Mouse (Mus musculus) liver, embryonic 15.5 days (tissue): Measurements from ENCODE around the gene Bcl6. TPM values are rescaled to one million over a fixed set of nuclear protein-coding genes. Genes with fewer than 3 reads are reported as not detected.
A peak's percentile ranks its signal among the peaks of the same experiment; 100 is the strongest.

Experiments used
- ATAC-seq: fragments of 200-750 bp; cut with Nextera tagmentation; 2 replicates; pipeline ENCODE4 v1.8.0; 2017; ENCODE audit warnings: moderate number of reproducible peaks, mild to moderate bottlenecking, moderate library complexity; ENCODE audit not compliant: insufficient read depth
- H3K27ac ChIP-seq: fragments of 300-500 bp; sonication (generic); replicated peaks from 2 replicates; pipeline ENCODE4 v1.5.1; 2015; ENCODE audit warnings: mild to moderate bottlenecking, inconsistent platforms
- H3K27me3 ChIP-seq: fragments of 300-500 bp; sonication (generic); 2 replicates; pipeline ENCODE4 v1.6.1; 2015; ENCODE audit warnings: mild to moderate bottlenecking, inconsistent platforms
- H3K36me3 ChIP-seq: fragments of 300-500 bp; sonication (generic); replicated peaks from 2 replicates; pipeline ENCODE4 v1.6.1; 2015; ENCODE audit warnings: moderate library complexity, mild to moderate bottlenecking, inconsistent platforms
- H3K4me1 ChIP-seq: fragments of 300-500 bp; sonication (generic); replicated peaks from 2 replicates; pipeline ENCODE4 v1.6.1; 2015; ENCODE audit warnings: inconsistent platforms
- H3K4me2 ChIP-seq: fragments of 300-500 bp; sonication (generic); 2 replicates; pipeline ENCODE4 v1.6.1; 2015; ENCODE audit warnings: moderate library complexity, mild to moderate bottlenecking, inconsistent platforms
- H3K4me3 ChIP-seq: fragments of 300-500 bp; sonication (generic); replicated peaks from 2 replicates; pipeline ENCODE4 v1.5.1; 2015; ENCODE audit warnings: mild to moderate bottlenecking, inconsistent platforms
- H3K9ac ChIP-seq: fragments of 300-500 bp; sonication (generic); 2 replicates; pipeline ENCODE4 v1.6.1; 2015; ENCODE audit warnings: moderate library complexity, mild to moderate bottlenecking, inconsistent platforms
- H3K9me3 ChIP-seq: fragments of 300-500 bp; sonication (generic); replicated peaks from 2 replicates; pipeline ENCODE4 v1.6.1; 2016; ENCODE audit warnings: inconsistent platforms
- WGBS: fragments of 180-500 bp; shearing (Covaris S2); methylation state at CpG from one replicate; pipeline ENCODE4 v1.1.7; 2015; ENCODE audit warnings: mixed read lengths; ENCODE audit not compliant: insufficient replicate concordance; 5-methylcytosine and 5-hydroxymethylcytosine counted together
- polyA plus RNA-seq: library from polyadenylated mRNA; unstranded; fragments of >200 nt; fragmentation: Nextera tagmentation; extraction: Ambion mirVana; gene quantifications from 2 replicates; pipeline ENCODE4 v1.2.1, GENCODE M21; 2015

Gene Bcl6
- polyA plus RNA-seq, 1 experiment from 2014 or later, result 0.25 TPM

DNA sequence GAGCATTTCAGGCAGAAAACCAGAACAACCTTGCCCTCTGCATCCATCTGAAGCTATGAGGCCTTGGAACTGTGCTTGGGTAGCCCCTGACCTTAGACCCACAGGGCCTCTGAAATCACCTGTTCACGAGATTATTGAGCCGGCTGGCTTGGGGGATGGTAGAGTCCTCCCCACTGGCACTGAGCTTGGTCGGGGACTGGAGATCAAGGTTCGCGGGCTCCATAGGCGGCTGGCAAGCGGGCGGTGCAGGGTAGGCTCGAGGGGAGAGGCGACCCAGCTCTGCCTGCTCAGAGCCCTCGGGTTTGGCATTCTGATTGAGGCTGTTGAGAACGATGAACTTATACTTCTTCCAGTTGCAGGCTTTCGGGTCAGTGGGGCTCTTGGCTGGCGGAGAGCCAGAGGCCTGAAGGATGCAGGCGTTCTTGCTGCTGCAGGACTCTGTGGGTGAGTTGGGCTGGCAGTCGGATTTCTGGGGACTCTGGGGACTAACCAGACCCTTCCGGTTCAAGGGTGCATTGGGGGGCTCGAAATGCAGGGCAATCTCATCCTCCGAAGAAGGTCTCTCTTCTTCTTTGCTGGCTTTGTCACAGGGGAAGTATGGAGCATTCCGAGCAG is 16.4 kb downstream of the Bcl6 start:
- 68% methylated on average over 20 of the region's 20 CpGs for WGBS
- H3K27ac ChIP-seq, result no peak overlapping the region
- H3K36me3 ChIP-seq, result 0 out of 2 replicates have a peak, but pooled peaks cover 9% of the 10 kb centered on the region
- ATAC-seq, result peak; percentile 40; the same call in 1 of the 2 replicates
- H3K4me1 ChIP-seq, result no peaks in the 10 kb centered on the region
- no peak overlapping the region for H3K9ac ChIP-seq
- H3K9me3 ChIP-seq, result no peaks in the 10 kb centered on the region
- H3K27me3 ChIP-seq, result peaks cover under 1% of the 10 kb centered on the region; the same call in 1 of the 2 replicates
- no peak overlapping the region for H3K4me3 ChIP-seq
- peak overlapping the region; percentile 35 for H3K4me2 ChIP-seq

DNA sequence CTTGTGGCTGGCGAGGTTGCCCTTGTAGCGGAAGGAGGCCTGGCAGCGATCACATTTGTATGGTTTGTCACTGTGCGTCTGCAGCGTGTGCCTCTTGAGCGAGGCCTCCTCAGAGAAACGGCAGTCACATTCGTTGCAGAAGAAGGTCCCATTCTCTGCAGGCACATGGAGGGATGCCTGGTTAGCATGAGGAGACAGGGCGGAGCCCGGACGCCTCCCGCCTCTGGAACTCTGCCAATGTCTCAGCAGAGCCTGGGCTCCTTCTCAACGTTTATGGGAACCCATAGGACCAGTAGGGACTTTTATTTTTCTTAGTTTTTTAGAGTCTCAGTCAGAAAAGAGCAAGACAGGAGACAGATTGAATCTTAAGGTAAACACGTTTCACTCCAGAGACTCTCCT is 18.7 kb downstream of the Bcl6 start:
- WGBS, result 65% methylated on average over 14 of the region's 14 CpGs
- Histone ChIP-seq H3K4me2 (no peak overlapping the region), H3K4me1 (no peaks in the 10 kb centered on the region), H3K36me3 (0 out of 2 replicates have a peak, but pooled peaks cover 9% of the 10 kb centered on the region), H3K9me3 (no peaks in the 10 kb centered on the region), H3K27me3 (no peaks in the 10 kb centered on the region), H3K27ac (no peak overlapping the region), H3K9ac (no peak overlapping the region), H3K4me3 (no peak overlapping the region)
- ATAC-seq, result no peak

DNA sequence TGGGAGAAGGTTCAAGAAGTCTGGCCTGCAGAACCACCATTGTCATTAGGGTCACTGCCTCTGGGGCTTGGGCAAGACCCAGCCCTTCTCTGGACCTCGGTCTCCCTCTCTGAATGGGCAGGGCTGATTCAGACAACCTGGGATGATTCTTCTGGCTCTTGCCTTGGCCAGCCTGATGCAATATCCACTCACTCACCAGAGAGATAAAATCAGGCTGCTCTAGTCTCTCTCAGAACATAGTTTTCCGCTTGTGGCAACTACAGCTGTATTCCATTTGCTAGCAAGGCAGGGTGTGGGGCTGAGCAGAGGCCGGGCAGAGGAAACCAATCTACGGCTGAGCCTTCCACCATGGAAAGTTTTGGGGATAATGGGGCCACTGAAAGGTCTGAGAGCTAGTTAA is 19.8 kb downstream of the Bcl6 start:
- 0 out of 2 replicates have a peak, but pooled peaks cover 9% of the 10 kb centered on the region for H3K36me3 ChIP-seq
- no peak for ATAC-seq
- no peak overlapping the region for H3K9ac ChIP-seq
- no peak overlapping the region for H3K4me2 ChIP-seq
- no peak overlapping the region for H3K4me3 ChIP-seq
- WGBS, result 66% methylated on average over 4 of the region's 4 CpGs
- H3K27me3 ChIP-seq, result no peaks in the 10 kb centered on the region
- H3K9me3 ChIP-seq, result no peaks in the 10 kb centered on the region
- no peak overlapping the region for H3K27ac ChIP-seq
- no peaks in the 10 kb centered on the region for H3K4me1 ChIP-seq

DNA sequence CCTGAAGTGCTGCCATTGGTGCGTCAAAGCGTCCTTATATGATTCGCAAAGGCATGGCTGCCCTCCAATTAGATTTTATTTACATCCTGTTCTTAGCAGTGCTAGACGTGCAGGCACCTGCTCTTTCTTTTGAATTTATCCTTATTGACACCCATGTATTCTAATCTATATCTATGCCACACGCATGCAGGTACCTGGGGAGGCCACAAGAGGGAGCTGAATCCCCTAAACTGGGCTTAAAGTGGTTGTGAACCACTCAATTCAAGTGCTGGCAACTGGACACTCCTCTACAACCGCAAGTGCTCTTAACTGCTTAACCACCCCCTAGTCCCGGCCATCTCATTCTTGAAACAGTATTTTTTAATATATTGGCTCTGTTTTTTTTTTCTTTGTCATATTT is 21.4 kb downstream of the Bcl6 start:
- H3K4me2 ChIP-seq, result no peak overlapping the region
- ATAC-seq, result no peak
- 0 out of 2 replicates have a peak, but pooled peaks cover 9% of the 10 kb centered on the region for H3K36me3 ChIP-seq
- H3K4me3 ChIP-seq, result no peak overlapping the region
- no peak overlapping the region for H3K27ac ChIP-seq
- H3K4me1 ChIP-seq, result no peaks in the 10 kb centered on the region
- no peaks in the 10 kb centered on the region for H3K27me3 ChIP-seq
- H3K9me3 ChIP-seq, result no peaks in the 10 kb centered on the region
- WGBS, result 64% methylated on average over 7 of the region's 7 CpGs
- no peak overlapping the region for H3K9ac ChIP-seq

DNA sequence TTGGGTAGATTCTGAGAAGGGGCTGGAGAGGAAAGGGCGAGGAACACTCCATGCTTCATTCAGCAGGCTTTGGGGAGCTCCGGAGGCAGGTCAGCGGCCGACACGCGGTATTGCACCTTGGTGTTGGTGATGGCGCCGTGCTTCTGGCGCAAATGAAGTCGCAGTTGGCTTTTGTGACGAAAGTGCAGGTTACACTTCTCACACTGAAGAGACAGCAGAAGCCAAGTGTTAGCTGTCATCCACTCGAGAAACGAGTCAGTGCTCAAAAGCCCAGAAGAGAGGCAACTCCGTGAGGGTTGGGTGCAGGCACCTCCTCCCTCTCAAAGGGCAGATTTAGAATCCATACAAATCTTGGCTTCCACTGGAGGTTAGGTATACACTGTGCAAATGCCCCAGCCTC is 22.6 kb downstream of the Bcl6 start:
- Histone ChIP-seq H3K27ac (no peak overlapping the region), H3K36me3 (0 out of 2 replicates have a peak, but pooled peaks cover 9% of the 10 kb centered on the region), H3K9ac (no peak overlapping the region), H3K27me3 (no peaks in the 10 kb centered on the region), H3K4me3 (no peak overlapping the region), H3K9me3 (no peaks in the 10 kb centered on the region), H3K4me2 (no peak overlapping the region), H3K4me1 (no peaks in the 10 kb centered on the region)
- ATAC-seq, result no peak
- 76% methylated on average over 14 of the region's 14 CpGs for WGBS

DNA sequence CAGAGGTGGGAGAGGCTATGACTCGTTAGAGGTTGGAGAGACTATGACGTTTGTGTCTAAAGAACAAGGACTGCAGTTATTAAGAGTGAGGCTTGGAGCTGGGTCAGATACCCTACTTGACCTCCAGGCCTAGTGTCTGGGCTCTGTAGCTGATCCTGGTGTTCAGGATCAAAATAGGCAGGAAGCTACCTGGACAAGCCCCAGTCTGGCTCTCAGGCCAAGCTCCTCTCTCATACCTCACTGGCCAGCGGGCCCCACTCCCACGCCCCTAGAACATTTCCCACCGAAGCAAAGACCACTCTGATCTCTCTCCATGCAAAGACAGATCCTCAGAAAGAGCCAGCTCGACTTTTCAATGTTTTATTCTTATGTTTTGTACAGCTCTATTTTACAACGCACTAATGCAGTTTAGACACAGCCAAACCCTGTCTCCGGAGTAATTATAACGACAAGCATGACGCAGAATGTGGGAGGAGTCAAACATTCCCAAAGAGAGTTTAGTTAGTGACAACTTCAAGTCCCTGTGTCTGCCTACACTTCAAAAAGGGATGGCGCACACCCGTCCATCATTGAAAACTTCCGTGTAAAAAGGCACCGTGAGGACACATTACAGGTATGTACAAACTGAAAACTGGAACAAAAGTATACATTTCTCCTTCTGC is 23.8 kb downstream of the Bcl6 start:
- Histone ChIP-seq H3K4me2 (no peak overlapping the region), H3K4me1 (no peaks in the 10 kb centered on the region), H3K9me3 (no peaks in the 10 kb centered on the region), H3K27me3 (no peaks in the 10 kb centered on the region), H3K27ac (no peak overlapping the region), H3K9ac (no peak overlapping the region), H3K4me3 (no peak overlapping the region), H3K36me3 (0 out of 2 replicates have a peak, but pooled peaks cover 9% of the 10 kb centered on the region)
- 74% methylated on average over 14 of the region's 14 CpGs for WGBS
- ATAC-seq, result no peak

DNA sequence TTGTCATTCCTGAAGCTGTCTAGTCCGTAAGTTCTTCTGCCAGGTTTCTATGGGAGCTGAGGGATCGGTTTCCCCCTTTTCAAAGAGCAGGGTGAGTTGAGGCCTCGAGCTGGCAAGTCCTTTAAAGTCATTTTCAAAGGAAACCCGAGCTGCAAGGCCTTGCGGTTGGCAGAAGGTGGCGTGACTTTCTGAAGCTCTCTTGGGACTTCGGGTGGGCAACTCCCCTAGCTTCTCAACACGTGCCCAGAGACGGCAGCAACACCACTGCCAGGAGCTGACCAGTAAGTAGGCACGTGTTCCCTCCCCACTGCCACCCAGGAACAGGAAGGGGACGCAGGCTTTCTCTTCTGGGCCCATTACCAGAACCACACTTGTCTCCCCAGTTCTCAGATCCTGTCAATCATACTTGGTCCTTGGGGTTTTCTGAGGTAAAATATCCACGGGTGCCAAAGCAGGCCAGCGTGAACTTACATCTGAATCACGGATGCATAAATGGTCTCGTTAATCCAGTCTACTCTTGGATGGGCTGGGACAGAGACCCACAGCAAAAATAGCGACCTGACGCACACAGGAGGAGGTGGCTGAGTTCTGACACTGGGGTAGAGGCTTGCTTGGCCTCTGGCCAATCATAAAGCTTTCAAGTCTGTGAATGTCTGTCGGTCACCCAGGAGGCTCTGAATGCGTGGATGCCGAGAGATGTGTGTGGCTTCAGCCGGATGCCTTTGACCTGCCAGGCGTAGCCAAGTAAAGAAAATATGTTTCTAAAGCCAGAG is 24.6 kb downstream of the Bcl6 start:
- Histone ChIP-seq H3K27ac (no peak overlapping the region), H3K36me3 (0 out of 2 replicates have a peak, but pooled peaks cover 9% of the 10 kb centered on the region), H3K9me3 (no peaks in the 10 kb centered on the region), H3K27me3 (no peaks in the 10 kb centered on the region), H3K4me3 (no peak overlapping the region), H3K4me1 (no peaks in the 10 kb centered on the region), H3K9ac (no peak overlapping the region), H3K4me2 (no peak overlapping the region)
- 69% methylated on average over 22 of the region's 22 CpGs for WGBS
- ATAC-seq, result no peak

DNA sequence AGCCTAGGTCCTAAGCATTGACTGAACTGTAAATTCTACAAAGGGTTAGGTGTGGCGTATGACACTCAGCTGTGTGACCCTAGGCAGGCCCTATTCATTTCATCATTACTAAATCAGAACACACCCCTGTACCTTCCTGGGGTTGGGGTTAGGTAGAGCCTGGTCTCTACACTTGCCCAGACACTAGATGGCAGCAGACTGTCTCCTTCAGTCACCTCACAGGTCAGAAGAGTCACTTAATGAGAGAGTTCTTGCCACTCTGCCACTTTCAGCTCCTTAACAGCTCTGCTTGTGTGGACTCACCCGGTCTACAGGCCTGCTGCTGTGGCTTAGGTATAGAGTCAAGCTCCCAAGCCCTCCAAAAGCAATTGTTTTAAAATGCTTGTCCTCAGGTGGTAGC is 26.3 kb downstream of the Bcl6 start:
- Histone ChIP-seq H3K9me3 (no peaks in the 10 kb centered on the region), H3K27me3 (no peaks in the 10 kb centered on the region), H3K27ac (no peak overlapping the region), H3K4me1 (no peaks in the 10 kb centered on the region), H3K36me3 (0 out of 2 replicates have a peak, but pooled peaks cover 1% of the 10 kb centered on the region), H3K4me3 (no peak overlapping the region), H3K9ac (no peak overlapping the region), H3K4me2 (no peak overlapping the region)
- WGBS, result 77% methylated on average over 2 of the region's 2 CpGs
- ATAC-seq, result no peak

DNA sequence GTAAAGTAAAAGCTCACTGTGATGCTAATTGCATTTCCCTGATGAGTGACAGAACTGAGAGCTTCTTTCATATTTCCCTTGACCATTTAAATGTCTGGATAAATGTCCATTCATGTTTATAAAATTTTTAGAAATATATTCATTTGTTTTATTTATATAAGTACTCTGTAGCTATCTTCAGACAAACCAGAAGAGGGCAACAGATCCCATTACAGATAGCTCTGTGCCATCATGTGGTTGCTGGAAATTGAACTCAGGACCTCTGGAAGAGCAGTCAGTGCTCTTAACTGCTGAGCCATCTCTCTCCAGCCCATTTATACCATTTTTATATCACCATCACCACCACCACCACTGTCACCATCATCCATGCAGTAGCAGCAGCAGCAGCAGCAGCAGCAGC is 29.7 kb downstream of the Bcl6 start:
- Histone ChIP-seq H3K27ac (no peak overlapping the region), H3K9ac (no peak overlapping the region), H3K4me2 (no peak overlapping the region), H3K9me3 (no peaks in the 10 kb centered on the region), H3K36me3 (no peaks in the 10 kb centered on the region), H3K27me3 (no peaks in the 10 kb centered on the region), H3K4me3 (no peak overlapping the region), H3K4me1 (no peaks in the 10 kb centered on the region)
- ATAC-seq, result no peak

DNA sequence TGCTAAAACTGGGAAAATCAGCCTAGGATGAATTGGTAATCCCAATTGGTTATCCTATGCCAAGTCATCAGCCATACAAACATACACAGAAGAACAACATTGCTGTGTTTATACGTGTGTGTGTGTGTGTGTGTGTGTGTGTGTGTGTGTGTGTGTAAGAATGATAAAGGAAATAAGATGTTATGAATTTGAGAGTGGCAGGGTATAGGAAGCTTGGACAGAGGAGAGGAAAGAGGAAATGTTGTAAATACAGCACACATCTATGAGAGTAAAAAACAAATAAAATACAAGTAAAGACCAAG is 34.7 kb downstream of the Bcl6 start:
- Histone ChIP-seq H3K36me3 (no peaks in the 10 kb centered on the region), H3K4me2 (no peak overlapping the region), H3K9ac (no peak overlapping the region), H3K27me3 (no peaks in the 10 kb centered on the region), H3K9me3 (no peaks in the 10 kb centered on the region), H3K27ac (no peak overlapping the region), H3K4me1 (no peaks in the 10 kb centered on the region), H3K4me3 (no peak overlapping the region)
- no peak for ATAC-seq
- 4% methylated on average over 1 of the region's 1 CpGs for WGBS

DNA sequence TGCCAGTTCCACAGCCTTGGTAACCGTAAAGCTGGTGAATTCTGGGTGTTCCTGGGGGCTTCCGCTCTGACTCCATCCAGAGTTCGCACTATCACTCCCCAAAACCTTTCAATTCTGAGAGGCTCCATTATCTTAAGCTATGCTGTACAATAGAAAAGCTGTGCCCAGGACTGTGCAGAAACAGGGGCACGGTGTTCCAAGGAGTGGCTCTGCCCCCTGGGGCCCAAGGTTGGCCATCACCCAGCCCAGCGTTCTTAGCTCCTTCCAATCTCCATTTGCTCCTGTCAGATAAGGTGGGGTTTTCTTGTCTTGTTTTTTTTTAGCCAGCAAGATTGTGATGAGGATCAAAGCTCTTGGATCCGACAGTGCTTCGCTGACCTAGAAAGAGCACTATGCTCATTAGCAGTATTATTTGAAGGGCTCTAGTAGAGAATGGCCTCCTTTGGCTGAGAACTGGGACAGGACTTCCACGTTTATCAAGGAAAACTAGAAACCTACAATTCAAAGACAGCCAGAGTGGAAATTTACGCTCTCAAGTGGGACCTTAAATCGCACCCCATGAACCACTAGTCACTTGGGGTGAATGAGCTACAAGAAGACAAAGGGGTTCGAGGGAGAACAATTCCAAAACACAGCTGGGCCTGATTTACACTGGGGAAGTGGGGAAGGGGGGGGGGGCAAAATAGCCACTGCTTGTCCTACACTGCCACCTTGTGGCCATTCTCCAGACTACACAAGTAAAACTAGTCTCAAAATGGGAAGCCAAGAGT is 35.3 kb downstream of the Bcl6 start:
- Histone ChIP-seq H3K4me2 (no peak overlapping the region), H3K27ac (no peak overlapping the region), H3K27me3 (no peaks in the 10 kb centered on the region), H3K9ac (no peak overlapping the region), H3K4me1 (no peaks in the 10 kb centered on the region), H3K4me3 (no peak overlapping the region), H3K9me3 (no peaks in the 10 kb centered on the region), H3K36me3 (no peaks in the 10 kb centered on the region)
- whole genome bisulfite sequencing, result 33% methylated on average over 11 of the region's 11 CpGs
- ATAC-seq, result no peak
